Mouse (Mus musculus) thymus, adult 2 months (tissue): ENCODE data around the gene Stx8. TPM values are rescaled to one million over a fixed set of nuclear protein-coding genes. Genes with fewer than 3 reads are reported as not detected.

ENCODE experiments used
- DNase-seq: peaks from one replicate; pipeline ENCODE4 v3.0.0; 2021
- H3K27ac ChIP-seq: fragments of 200-500 bp; 2 replicates; pipeline ENCODE4 v1.5.1; 2012; ENCODE audit warnings: low read length, control low read depth; ENCODE audit not compliant: control insufficient read depth, insufficient read depth
- H3K27me3 ChIP-seq: fragments of 200-500 bp; 2 replicates; pipeline ENCODE4 v1.6.1; 2012; ENCODE audit warnings: mild to moderate bottlenecking, low read length, moderate library complexity, mixed read lengths; ENCODE audit not compliant: control insufficient read depth, insufficient read depth
- H3K36me3 ChIP-seq: fragments of 200-500 bp; 2 replicates; pipeline ENCODE4 v1.6.1; 2012; ENCODE audit warnings: mild to moderate bottlenecking, low read length, moderate library complexity; ENCODE audit not compliant: control insufficient read depth, insufficient read depth
- H3K4me1 ChIP-seq: fragments of 200-500 bp; replicated peaks from 2 replicates; pipeline ENCODE4 v1.6.1; 2012; ENCODE audit warnings: low read length; ENCODE audit not compliant: control insufficient read depth, insufficient read depth
- H3K4me3 ChIP-seq: fragments of 200-500 bp; 2 replicates; pipeline ENCODE4 v1.5.1; 2012; ENCODE audit warnings: mild to moderate bottlenecking, low read length, control low read depth, moderate library complexity; ENCODE audit not compliant: control insufficient read depth, insufficient read depth
- CTCF ChIP-seq: fragments of 200-500 bp; IDR thresholded peaks from 2 replicates; pipeline ENCODE4 v1.5.1; 2012; ENCODE audit warnings: mild to moderate bottlenecking, control low read depth, low read length, moderate library complexity, borderline replicate concordance; ENCODE audit not compliant: control insufficient read depth, poor library complexity, insufficient read depth; ENCODE audit errors: extremely low read depth
- POLR2A ChIP-seq: fragments of 200-500 bp; IDR thresholded peaks from 2 replicates; pipeline ENCODE4 v1.6.1; 2012; ENCODE audit warnings: mild to moderate bottlenecking, low read length, control low read depth, moderate library complexity; ENCODE audit not compliant: control insufficient read depth, poor library complexity, insufficient read depth; ENCODE audit errors: extremely low read depth
- WGBS: fragments of 180-500 bp; shearing (Covaris S2); methylation state at CpG from one replicate; pipeline ENCODE4 v1.1.7; 2018; 5-methylcytosine and 5-hydroxymethylcytosine counted together
- polyA plus RNA-seq: library from polyadenylated mRNA; depleted of rRNA; stranded (reverse); fragments of >200 nt; gene quantifications from 2 replicates; pipeline ENCODE4 v1.2.3, GENCODE M21; 2012; rRNA removed

The Stx8 gene
- polyA plus RNA-seq = 6.4 and 8.2 TPM in 2 replicates

DNA sequence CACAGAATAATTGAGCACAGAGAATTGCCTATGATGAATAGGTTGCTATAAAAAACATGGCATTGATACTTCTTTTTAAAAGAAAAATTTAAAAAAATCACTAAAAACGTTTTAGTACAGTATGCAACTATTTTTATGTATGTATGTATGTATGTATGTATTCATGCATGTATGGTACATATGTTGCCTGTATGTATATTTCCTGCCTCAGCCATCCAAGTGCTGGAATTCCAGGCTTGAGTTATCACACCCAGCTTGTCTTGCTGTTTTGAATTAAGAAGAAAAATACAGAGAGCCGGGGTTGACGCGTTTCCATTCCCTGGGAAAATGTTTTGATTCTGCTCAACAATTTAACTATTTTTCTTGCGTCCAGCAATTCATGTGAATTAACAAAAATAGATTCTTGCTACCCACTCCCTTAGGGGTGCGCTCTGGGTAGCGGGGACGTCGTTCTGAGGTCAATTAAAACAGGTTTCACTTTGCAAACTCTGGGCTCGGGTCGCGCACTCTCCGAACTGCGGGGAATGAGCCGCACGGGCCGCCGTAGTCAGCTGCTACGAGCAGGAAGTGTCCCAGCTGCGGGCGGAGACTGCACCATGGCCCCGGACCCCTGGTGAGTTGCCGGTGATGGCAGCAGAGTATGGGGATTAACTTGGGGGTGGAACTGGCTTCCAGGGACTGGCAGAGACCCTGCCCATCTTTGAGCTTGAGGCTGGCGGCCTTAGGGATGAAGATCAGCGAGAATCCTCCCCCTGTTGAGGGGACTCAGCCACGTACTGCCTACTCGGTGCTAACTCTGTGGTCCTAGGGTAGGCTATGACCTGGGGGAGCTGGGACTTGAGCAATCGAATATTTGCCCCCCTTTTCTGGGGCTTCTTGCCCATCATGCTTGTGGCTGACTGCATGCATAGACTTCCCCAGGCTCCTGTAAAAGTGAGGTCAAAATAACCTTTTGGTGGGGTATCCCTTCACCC is at the start of gene Stx8:
Stx8 (plus strand) TSS at position 289 of the 974 bp plus-strand sequence.
- H3K27ac ChIP-seq = no peak within 1 kb of the TSS
- peak; percentile 97 for DNase-seq
- WGBS = under 1% methylated on average over 28 of the region's 28 CpGs

DNA sequence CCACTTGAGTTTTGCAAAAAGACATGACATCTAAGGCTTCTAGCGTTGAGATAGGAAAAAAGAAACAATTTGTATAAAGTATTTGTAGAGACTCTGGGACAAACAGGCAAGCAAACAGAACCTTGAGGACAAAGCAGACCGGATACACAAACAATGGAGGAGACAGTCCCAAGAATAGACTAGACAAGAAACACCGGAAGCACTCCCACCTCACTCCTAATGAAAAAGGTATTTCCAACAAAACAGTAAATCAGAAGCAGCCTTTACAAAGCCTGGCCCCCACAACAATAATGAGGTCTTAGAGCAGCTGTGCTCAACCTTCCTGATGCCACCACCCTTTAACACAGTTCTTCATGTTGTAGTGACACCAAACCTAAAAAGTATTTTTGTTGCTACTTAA is 48.9 kb upstream of the Stx8 start:
- Histone ChIP-seq H3K4me1 (peaks cover 9% of the 10 kb centered on the region), H3K4me3 (no peak overlapping the region), H3K36me3 (no peaks in the 10 kb centered on the region), H3K27ac (no peak overlapping the region), H3K27me3 (peaks cover 7% of the 10 kb centered on the region; the same call in 1 of the 2 replicates)
- no peak for DNase-seq
- TF ChIP-seq POLR2A = no peak
- TF ChIP-seq CTCF = no peak
- 60% methylated on average over 3 of the region's 3 CpGs for WGBS

More for the DNA sequence above, at the start of gene Stx8:
- Histone ChIP-seq H3K36me3 (no peaks in the 10 kb centered on the region; the same call in 1 of the 2 replicates), H3K4me3 (peak within 1 kb of the TSS; percentile 98), H3K4me1 (peaks cover 7% of the 10 kb centered on the region; the same call in 1 of the 2 replicates), H3K27me3 (no peaks in the 10 kb centered on the region)
- peak; percentile 48; the same call in 1 of the 2 replicates for TF ChIP-seq CTCF
- TF ChIP-seq POLR2A = peak; percentile 28; the same call in 1 of the 2 replicates

DNA sequence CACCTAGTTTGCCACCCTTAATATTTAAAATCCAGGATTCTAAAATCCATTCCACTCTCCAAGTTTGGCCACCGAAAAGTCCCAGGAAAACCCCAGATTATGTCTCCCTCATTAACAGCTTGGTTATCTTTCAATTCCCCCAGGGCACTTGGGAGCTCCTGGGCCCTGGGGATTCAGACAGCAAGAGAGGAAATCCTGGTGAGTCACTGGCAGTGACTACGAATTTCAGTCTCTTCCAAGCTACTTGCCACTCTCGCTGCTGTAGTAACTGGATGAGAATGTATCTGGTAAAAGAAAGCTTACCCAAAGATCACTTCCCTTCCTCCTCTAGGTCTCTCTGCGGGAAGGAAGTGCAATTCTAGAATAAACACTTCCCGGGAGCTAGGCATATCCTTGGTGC is 46.4 kb upstream of the Stx8 start:
- TF ChIP-seq CTCF = no peak
- no peak for TF ChIP-seq POLR2A
- H3K27ac ChIP-seq = no peak overlapping the region
- peaks cover 14% of the 10 kb centered on the region for H3K4me1 ChIP-seq
- WGBS = 35% methylated on average over 5 of the region's 5 CpGs
- no peak for DNase-seq
- no peak overlapping the region for H3K4me3 ChIP-seq
- no peaks in the 10 kb centered on the region for H3K36me3 ChIP-seq
- peaks cover 8% of the 10 kb centered on the region; the same call in 1 of the 2 replicates for H3K27me3 ChIP-seq

DNA sequence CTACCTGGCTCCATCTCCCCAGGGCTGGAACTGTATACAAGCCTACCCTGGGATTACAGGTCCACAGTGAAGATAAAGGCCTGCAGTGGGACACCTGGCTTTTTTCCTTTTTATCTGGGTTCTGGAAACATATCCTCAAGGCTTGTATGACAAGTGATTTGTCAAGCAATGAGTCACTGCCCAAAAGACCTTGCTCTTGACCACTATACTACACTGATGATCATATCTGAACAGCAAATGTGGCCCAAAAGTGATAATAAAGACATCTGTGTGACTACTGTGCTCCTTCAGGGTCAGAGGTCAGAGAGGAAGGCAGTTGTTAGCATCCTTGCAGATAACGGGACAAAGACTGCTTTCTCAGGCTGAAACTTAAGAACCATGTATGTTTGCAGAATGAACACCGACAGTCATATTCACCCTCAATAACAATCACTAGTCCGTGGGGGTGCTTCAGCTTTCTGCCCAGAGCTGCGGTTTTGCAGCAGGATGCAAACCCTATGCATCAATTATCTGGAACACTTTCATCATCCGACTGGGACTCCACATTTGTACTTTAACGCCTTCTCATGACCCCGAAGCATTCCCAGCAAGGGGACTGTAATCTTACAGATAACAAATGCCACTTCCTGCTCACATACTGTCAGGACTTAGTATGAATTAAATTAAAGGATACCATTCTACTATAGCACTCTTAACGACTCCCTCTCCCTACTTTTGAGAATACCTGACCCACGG is 45.6 kb upstream of the Stx8 start:
- DNase-seq = no peak
- no peaks in the 10 kb centered on the region for H3K36me3 ChIP-seq
- H3K27me3 ChIP-seq = peaks cover 8% of the 10 kb centered on the region; the same call in 1 of the 2 replicates
- H3K27ac ChIP-seq = no peak overlapping the region
- no peak overlapping the region for H3K4me3 ChIP-seq
- TF ChIP-seq CTCF (no peak), POLR2A (no peak)
- 35% methylated on average over 9 of the region's 9 CpGs for WGBS
- H3K4me1 ChIP-seq = peaks cover 14% of the 10 kb centered on the region

DNA sequence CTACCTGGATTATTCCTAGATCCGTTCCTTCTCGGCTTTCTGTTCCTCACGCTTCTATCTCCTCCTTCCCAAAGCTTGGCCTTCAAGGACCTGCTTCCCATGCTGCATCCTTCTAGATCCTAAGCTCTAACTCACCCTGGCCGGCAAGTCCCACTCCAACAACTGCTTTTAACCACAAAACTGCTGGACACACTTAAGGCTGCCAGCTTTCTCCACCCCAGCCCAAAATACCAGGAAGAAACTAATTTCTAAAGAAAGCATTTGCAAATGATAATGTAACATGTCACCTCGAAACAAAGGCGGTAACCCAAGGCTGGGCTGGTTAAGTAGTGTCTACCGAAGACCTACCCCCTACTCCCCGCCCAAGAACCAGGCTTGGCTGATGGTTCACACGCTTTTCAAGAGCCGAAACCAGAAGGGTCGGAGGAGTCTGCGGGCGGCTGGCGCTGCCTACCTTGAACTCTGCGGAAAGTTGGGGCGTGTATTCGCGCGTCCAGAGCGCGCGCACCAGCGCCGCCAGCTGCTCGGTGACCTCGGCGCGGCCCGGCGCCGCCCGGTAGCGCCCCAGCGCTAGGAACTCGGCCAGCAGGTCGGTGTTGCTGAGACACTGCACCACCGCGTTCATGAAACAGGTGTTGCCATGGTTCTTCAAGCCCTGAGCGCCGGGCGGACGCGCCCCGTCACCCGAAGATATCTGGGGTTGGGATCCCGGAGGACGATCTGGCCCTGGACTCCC is 44.7 kb upstream of the Stx8 start:
- WGBS = 6% methylated on average over 47 of the region's 47 CpGs
- DNase-seq = peak; percentile 19
- Histone ChIP-seq H3K27ac (no peak overlapping the region), H3K4me3 (peak overlapping the region; percentile 32), H3K36me3 (no peaks in the 10 kb centered on the region), H3K4me1 (peaks cover 14% of the 10 kb centered on the region), H3K27me3 (peaks cover 8% of the 10 kb centered on the region; the same call in 1 of the 2 replicates)
- TF ChIP-seq CTCF = no peak
- no peak for TF ChIP-seq POLR2A
